Mouse (Mus musculus): ENCODE data around the gene Sp6.

GRCm38 (mm10) chr11:96969280-96969722, 43.9 kb upstream of the Sp6 start:
- TF ChIP-seq EP300 (optimal IDR thresholded peaks at IDR 0.05), result no peak
- no peak for TF ChIP-seq CTCF (IDR thresholded peaks at IDR 0.05; ENCODE audit: low read depth)
